Mouse (Mus musculus) left cerebral cortex, adult 11 months (tissue): ENCODE data around the gene Kcnip3.

Source experiments
- DNase-seq: peaks from one replicate; pipeline ENCODE4 v3.0.0; 2022; ENCODE audit warnings: low spot score

The Kcnip3 gene

GRCm38 (mm10) chr2:127522006-127522441 lies at the start of gene Kcnip3:
Gene Kcnip3, minus strand, starts transcription at chr2:127522094.
- peak; percentile 77 for DNase-seq

GRCm38 (mm10) chr2:127559070-127559966 lies 37.4 kb upstream of the Kcnip3 start:
- peak; percentile 91 for DNase-seq

GRCm38 (mm10) chr2:127551078-127551477 lies 29.2 kb upstream of the Kcnip3 start:
- DNase-seq = no peak

GRCm38 (mm10) chr2:127550446-127550845 lies 28.6 kb upstream of the Kcnip3 start:
- DNase-seq = no peak

GRCm38 (mm10) chr2:127549711-127550110 lies 27.8 kb upstream of the Kcnip3 start:
- no peak for DNase-seq

GRCm38 (mm10) chr2:127548342-127549074 lies 26.6 kb upstream of the Kcnip3 start:
- no peak for DNase-seq

- no peak for DNase-seq
These were observed 19.8 kb upstream of the Kcnip3 start for GRCm38 (mm10) chr2:127541697-127542096.

- DNase-seq = no peak
These were observed 19.3 kb upstream of the Kcnip3 start, which contains the start of gene Prom2 for GRCm38 (mm10) chr2:127541185-127541584. Gene Prom2, minus strand, starts transcription at chr2:127541467.

GRCm38 (mm10) chr2:127539494-127539893 lies 17.6 kb upstream of the Kcnip3 start:
- no peak for DNase-seq

GRCm38 (mm10) chr2:127537548-127537947 lies 15.7 kb upstream of the Kcnip3 start:
- no peak for DNase-seq

GRCm38 (mm10) chr2:127535363-127535762 lies 13.5 kb upstream of the Kcnip3 start:
- peak; percentile 48 for DNase-seq

- DNase-seq = no peak
These were observed 10.5 kb upstream of the Kcnip3 start for GRCm38 (mm10) chr2:127532379-127532778.

GRCm38 (mm10) chr2:127531592-127531991 lies 9.7 kb upstream of the Kcnip3 start:
- DNase-seq = no peak

GRCm38 (mm10) chr2:127530418-127530817 lies 8.5 kb upstream of the Kcnip3 start:
- no peak for DNase-seq

GRCm38 (mm10) chr2:127525004-127525775 lies 3.3 kb upstream of the Kcnip3 start:
- no peak for DNase-seq

- DNase-seq = no peak
These were observed 2.2 kb upstream of the Kcnip3 start for GRCm38 (mm10) chr2:127523950-127524729.

GRCm38 (mm10) chr2:127521172-127522005 lies 505 bp downstream of the Kcnip3 start:
- DNase-seq = peak; percentile 65

GRCm38 (mm10) chr2:127520123-127520522 lies 1.8 kb downstream of the Kcnip3 start:
- no peak for DNase-seq

DNA sequence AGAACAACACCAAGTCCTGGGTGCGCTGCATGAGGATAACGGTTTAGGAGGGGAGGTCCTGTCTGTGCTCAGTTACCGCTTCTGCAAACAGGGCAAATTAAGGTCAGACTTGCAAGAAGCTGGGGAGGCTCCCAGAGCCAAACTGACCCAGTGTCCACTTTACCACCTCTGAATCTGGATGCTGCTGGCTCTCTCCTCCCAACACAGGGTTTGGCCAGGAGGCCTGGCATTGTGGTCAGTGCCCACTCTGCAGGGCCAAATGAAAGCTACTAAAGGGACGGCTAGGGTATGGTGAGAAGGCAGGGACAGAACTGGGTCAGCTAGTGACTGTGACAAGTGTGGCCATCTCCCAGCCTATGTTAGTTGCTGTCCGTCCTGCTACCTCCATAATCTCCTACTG lies 2.6 kb downstream of the Kcnip3 start:
- no peak for DNase-seq

DNA sequence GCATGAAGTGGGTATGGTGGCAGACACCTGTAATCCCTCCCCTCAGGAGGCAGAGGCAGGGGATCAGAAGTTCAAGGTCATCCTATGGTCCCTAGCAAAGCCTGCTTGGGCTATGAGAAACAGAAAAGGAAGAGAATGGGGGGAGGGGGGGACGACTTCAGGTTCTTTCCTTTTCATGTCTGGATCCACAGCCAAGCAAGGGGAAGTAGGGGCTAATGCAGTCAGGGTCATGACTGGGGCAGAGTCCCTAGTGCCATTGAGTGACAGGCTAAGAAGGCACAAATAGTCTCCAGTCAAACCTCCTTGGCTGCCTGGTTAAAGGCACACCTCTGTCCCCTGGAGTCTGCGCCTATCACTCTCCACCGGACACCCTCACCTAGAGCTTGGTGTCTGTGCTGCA lies 3.1 kb downstream of the Kcnip3 start:
- no peak for DNase-seq
